Mouse (Mus musculus) liver, postnatal 0 days (tissue): Measurements from ENCODE around the gene Enkur. TPM values are rescaled to one million over a fixed set of nuclear protein-coding genes. Genes with fewer than 3 reads are reported as not detected.

ENCODE experiments used
- ATAC-seq: fragments of 200-750 bp; cut with Nextera tagmentation; 2 replicates; pipeline ENCODE4 v1.8.0; 2017; ENCODE audit warnings: mild to moderate bottlenecking, moderate library complexity
- DNase-seq: peaks from one replicate; pipeline ENCODE4 v3.0.0-alpha.2; 2016
- H3K27ac ChIP-seq: fragments of 300-500 bp; sonication (generic); 2 replicates; pipeline ENCODE4 v1.5.1; 2014; ENCODE audit warnings: antibody characterized with exemption, moderate library complexity, mild to moderate bottlenecking, low read depth
- H3K27me3 ChIP-seq: fragments of 300-500 bp; sonication (generic); 2 replicates; pipeline ENCODE4 v1.6.1; 2014; ENCODE audit warnings: low read length, control low read depth, mixed read lengths; ENCODE audit not compliant: insufficient read depth
- H3K36me3 ChIP-seq: fragments of 300-500 bp; sonication (generic); replicated peaks from 2 replicates; pipeline ENCODE4 v1.6.1; 2014; ENCODE audit warnings: mild to moderate bottlenecking, control low read depth, low read length, moderate library complexity, mixed read lengths; ENCODE audit not compliant: insufficient read depth
- H3K4me1 ChIP-seq: fragments of 300-500 bp; sonication (generic); 2 replicates; pipeline ENCODE4 v1.6.1; 2014; ENCODE audit warnings: antibody characterized with exemption, mild to moderate bottlenecking, control low read depth; ENCODE audit not compliant: insufficient read depth
- H3K4me2 ChIP-seq: fragments of 300-500 bp; sonication (generic); 2 replicates; pipeline ENCODE4 v1.6.1; 2014; ENCODE audit warnings: low read depth, mild to moderate bottlenecking, low read length, moderate library complexity, mixed read lengths
- H3K4me3 ChIP-seq: fragments of 300-500 bp; sonication (generic); 2 replicates; pipeline ENCODE4 v1.5.1; 2014; ENCODE audit warnings: low read depth, low read length
- H3K9ac ChIP-seq: fragments of 300-500 bp; sonication (generic); replicated peaks from 2 replicates; pipeline ENCODE4 v1.6.1; 2014; ENCODE audit warnings: mild to moderate bottlenecking, moderate library complexity
- H3K9me3 ChIP-seq: fragments of 300-500 bp; sonication (generic); 2 replicates; pipeline ENCODE4 v1.6.1; 2016; ENCODE audit warnings: mild to moderate bottlenecking, control low read depth, low read length, mixed read lengths
- CTCF ChIP-seq: sonication (generic); IDR thresholded peaks from 2 replicates; pipeline ENCODE4 v1.5.1; 2016; ENCODE audit warnings: antibody characterized with exemption, low read depth
- EP300 ChIP-seq: IDR thresholded peaks from 2 replicates; pipeline ENCODE4 v1.6.1; 2016; ENCODE audit warnings: antibody characterized with exemption, low read depth, mild to moderate bottlenecking
- WGBS: fragments of 180-500 bp; shearing (Covaris S2); extraction: QIAGEN DNeasy Blood & Tissue Kit; methylation state at CpG from one replicate; pipeline ENCODE4 v1.1.7; 2014; ENCODE audit not compliant: insufficient replicate concordance; 5-methylcytosine and 5-hydroxymethylcytosine counted together
- polyA plus RNA-seq: library from polyadenylated mRNA; unstranded; fragments of >200 nt; fragmentation: Nextera tagmentation; extraction: Ambion mirVana; gene quantifications from 2 replicates; pipeline ENCODE4 v1.2.1, GENCODE M21; 2015

The Enkur gene
- polyA plus RNA-seq, 1 experiment from 2014 or later: 0.14 TPM

DNA sequence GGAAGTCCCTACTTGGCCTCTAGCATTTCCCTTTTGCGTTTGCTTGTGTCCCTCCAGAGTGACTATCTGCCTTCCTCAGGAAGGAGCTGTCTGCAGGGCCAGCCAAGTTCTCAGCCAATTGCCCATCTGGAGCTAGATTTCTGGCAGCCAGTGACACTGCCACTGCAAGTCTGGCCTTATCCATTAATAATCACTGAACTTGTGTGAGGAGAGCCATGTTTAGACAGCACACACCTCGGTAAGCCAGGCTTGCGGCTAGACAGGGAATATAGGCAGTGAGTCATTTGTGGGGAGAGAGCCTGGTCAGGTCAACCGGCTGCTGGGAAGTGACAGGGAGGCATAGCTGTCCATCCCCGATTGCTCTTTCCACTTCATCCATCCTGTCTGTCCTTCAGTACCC lies 31.7 kb upstream of the Enkur start:
- Histone ChIP-seq H3K27ac (no peak overlapping the region), H3K9me3 (no peaks in the 10 kb centered on the region), H3K27me3 (no peaks in the 10 kb centered on the region), H3K4me1 (peaks cover 5% of the 10 kb centered on the region; the same call in 1 of the 2 replicates), H3K9ac (no peak overlapping the region), H3K4me3 (no peak overlapping the region), H3K36me3 (no peaks in the 10 kb centered on the region), H3K4me2 (no peak overlapping the region)
- 36% methylated on average over 5 of the region's 5 CpGs for WGBS
- ATAC-seq: peak; percentile 31
- no peak for DNase-seq
- TF ChIP-seq EP300 (no peak), CTCF (no peak)

DNA sequence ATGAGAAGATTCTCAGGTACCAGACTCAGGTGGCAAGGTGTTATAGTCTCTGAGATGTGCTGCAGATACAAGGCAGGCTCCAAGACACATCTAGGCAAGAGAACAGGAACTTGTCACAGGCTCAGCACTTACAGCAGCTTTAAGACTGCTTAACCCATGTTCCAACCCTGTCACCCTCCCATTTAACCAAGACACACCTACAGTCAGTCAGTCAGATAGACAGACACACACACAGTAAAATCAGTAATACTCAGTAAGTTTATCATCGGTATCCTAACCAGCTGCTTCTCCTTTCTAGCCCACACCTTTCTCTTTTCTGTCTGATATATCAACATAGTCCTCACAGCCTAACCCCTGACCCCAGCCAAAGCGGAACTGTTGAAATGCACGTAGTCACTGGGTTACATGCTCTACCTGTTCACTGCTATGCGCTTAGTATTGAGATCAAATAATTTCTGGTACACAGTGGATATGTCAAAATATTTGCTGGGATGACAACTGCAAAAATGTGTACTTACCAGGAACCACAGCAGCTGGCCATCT lies 30.8 kb upstream of the Enkur start:
- WGBS: 47% methylated on average over 4 of the region's 4 CpGs
- H3K27ac ChIP-seq: no peak overlapping the region

DNA sequence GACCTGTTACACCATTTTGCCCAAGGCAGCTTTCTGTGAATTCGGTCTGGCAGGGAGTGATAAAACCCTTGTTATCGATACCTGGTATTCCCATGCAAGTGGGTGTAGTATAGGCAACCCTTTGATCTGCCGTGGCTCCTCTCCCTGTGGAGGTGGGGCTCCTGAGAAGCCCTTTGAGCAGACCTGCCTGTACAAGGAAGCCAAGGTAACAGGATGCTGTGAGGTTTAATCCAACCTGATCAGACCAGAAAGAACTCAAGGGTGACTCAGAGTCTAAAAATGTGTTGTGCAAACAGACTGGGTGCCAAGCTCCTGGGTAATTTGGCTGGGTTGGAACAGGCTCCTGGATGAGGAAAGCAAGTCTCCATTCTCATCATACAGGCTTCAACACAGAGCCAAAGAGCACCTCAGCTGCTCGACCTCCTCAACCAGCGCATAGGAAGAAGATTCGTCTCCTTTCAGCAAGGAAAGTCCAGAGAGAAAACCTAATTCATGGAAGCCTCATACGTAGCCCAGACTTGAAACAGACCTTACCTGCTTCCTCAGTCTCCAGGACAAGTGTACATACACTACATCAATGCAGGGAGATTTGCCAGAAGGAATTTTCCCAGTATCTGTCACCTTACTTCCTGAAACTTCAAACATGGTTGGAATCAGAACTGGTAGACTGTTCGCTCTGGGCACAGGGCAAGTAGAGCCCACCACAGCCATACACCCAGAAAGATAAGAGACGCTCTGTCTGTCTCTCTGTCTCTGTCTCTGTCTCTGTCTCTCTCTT lies 29.9 kb upstream of the Enkur start:
- no peak overlapping the region for H3K27ac ChIP-seq
- no peak overlapping the region for H3K9ac ChIP-seq
- ATAC-seq (peak; percentile 51), DNase-seq (peak; percentile 24)
- H3K4me1 ChIP-seq: peaks cover 5% of the 10 kb centered on the region; the same call in 1 of the 2 replicates
- WGBS: 65% methylated on average over 9 of the region's 9 CpGs
- TF ChIP-seq EP300 (no peak), CTCF (no peak)
- H3K9me3 ChIP-seq: no peaks in the 10 kb centered on the region
- no peak overlapping the region for H3K4me3 ChIP-seq
- H3K27me3 ChIP-seq: no peaks in the 10 kb centered on the region
- H3K36me3 ChIP-seq: no peaks in the 10 kb centered on the region
- H3K4me2 ChIP-seq: no peak overlapping the region

More for the DNA sequence above, 30.8 kb upstream of the Enkur start:
- H3K4me1 ChIP-seq: peaks cover 5% of the 10 kb centered on the region; the same call in 1 of the 2 replicates
- no peaks in the 10 kb centered on the region for H3K36me3 ChIP-seq
- H3K9me3 ChIP-seq: no peaks in the 10 kb centered on the region
- H3K9ac ChIP-seq: no peak overlapping the region
- H3K4me2 ChIP-seq: no peak overlapping the region
- no peak overlapping the region for H3K4me3 ChIP-seq
- no peak for ATAC-seq
- TF ChIP-seq CTCF: no peak
- TF ChIP-seq EP300: no peak
- H3K27me3 ChIP-seq: no peaks in the 10 kb centered on the region
- no peak for DNase-seq

DNA sequence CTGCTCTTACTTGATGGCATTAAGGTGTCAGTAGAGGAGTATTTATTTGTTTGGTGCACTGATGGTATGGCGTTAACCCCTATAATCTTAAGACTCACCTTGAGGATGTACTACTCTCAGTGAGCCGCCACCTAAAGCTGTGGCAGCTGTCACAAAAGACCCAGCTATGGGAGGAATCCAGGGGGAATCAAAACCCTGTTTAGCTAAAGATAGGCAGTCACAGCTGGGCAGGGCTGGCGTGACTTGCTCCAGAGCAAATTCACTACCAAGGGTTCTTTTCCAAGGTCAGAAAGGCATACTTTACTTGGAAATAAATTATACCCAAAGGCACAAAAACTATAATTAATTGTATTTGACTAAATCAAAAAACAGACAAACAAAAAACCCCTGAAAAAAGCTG lies 26.0 kb upstream of the Enkur start:
- no peak overlapping the region for H3K4me2 ChIP-seq
- no peaks in the 10 kb centered on the region for H3K36me3 ChIP-seq
- ATAC-seq (no peak), DNase-seq (no peak)
- H3K27ac ChIP-seq: no peak overlapping the region
- H3K27me3 ChIP-seq: no peaks in the 10 kb centered on the region
- H3K4me3 ChIP-seq: no peak overlapping the region
- 73% methylated on average over 3 of the region's 3 CpGs for WGBS
- TF ChIP-seq EP300 (no peak), CTCF (no peak)
- no peak overlapping the region for H3K9ac ChIP-seq
- peaks cover 5% of the 10 kb centered on the region; the same call in 1 of the 2 replicates for H3K4me1 ChIP-seq
- H3K9me3 ChIP-seq: no peaks in the 10 kb centered on the region

DNA sequence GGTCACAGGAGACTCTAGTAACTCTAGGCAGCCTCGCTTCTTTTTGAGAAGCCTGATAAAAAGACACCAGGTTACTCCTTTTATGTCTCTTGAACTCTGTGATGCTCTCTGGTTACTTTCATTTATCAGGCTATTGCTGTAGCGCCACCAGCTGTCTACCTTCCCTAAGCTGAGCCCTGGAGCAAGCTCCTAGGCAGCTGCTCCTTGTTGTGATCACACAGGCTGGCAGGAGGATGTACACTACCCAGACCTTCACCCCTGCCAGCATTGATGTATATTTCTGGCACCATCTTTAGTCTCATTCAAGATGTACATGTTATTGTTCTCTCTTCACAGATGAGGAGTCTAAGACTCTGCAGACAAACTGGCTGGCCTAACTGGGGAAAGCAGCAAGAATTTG lies 25.1 kb upstream of the Enkur start:
- ATAC-seq (no peak), DNase-seq (no peak)

DNA sequence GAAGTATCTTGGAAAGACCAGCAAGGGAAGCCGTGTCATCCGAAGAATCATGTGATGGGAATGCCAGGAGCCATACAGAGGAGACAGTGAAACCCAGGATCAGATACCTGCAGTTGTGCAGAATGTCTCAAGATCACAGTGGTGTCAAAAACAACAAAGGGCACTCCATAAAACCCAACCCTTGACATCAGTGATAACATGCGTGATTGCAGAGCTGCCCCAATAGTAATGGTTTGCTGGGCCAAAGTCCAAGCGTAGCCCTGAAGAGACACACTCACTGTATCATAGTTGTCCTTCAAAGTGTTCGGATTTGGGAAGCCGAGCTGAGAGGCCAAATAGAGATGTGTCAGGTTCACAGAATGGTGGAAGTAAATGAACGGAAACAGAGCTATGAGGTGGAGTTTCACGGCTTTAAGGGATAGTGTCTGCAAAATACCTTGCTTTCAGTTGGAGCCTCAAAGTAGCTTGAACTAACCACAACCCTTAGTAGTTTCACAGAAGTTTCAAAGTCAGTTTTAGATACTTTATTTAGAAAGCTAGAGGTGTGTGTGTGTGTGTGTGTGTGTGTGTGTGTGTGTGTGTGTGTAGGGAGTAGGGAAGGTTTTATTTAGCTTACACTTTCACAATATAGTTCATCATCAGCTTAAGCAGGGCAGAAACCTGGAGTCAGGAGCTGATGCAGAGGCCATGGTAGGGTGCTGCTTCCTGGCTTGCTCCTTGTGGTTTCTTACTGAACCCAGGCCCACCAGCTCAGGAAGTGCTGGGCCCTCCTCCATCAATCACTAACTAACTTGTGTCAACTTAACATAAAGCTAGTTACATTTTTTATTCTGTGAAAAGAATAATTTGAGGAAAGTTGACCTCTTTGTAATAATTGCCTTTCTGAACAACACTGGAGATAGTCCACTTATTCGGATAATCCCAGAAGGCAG lies 17.6 kb upstream of the Enkur start:
- DNase-seq (no peak), ATAC-seq (no peak)
- Histone ChIP-seq H3K4me3 (no peak overlapping the region), H3K9ac (no peak overlapping the region), H3K27me3 (no peaks in the 10 kb centered on the region), H3K4me2 (no peak overlapping the region), H3K27ac (no peak overlapping the region), H3K9me3 (no peaks in the 10 kb centered on the region), H3K36me3 (no peaks in the 10 kb centered on the region), H3K4me1 (no peaks in the 10 kb centered on the region)
- 57% methylated on average over 9 of the region's 9 CpGs for WGBS
- TF ChIP-seq CTCF (no peak), EP300 (no peak)

More for the DNA sequence above, 25.1 kb upstream of the Enkur start:
- Histone ChIP-seq H3K4me1 (no peaks in the 10 kb centered on the region; the same call in 1 of the 2 replicates), H3K4me3 (no peak overlapping the region), H3K36me3 (no peaks in the 10 kb centered on the region), H3K9ac (no peak overlapping the region), H3K27ac (no peak overlapping the region), H3K4me2 (no peak overlapping the region), H3K9me3 (no peaks in the 10 kb centered on the region), H3K27me3 (no peaks in the 10 kb centered on the region)
- WGBS: 75% methylated on average over 2 of the region's 2 CpGs
- no peak for TF ChIP-seq EP300
- no peak for TF ChIP-seq CTCF
